Mouse (Mus musculus) G1E (cell line): ENCODE measurements at regions not wholly inside any gene's neighbourhood (a gene's known extent, or its start where the extent isn't known, plus 50 kb on each side); places are given as distances from the start of the nearest gene placed in this dataset.

Experiments used
- CTCF ChIP-seq: IDR thresholded peaks from 2 replicates; pipeline ENCODE4 v1.5.1; 2012; ENCODE audit warnings: low read depth, low read length, inconsistent platforms, mixed read lengths
- GATA1 ChIP-seq: IDR thresholded peaks from 2 replicates; pipeline ENCODE4 v1.6.1; 2012; ENCODE audit warnings: borderline replicate concordance, low read length, inconsistent platforms, mixed read lengths
- TAL1 ChIP-seq: conservative IDR thresholded peaks from 2 replicates; pipeline ENCODE4 v1.6.1; 2012; ENCODE audit warnings: low read depth, low read length, inconsistent platforms, mixed read lengths

GRCm38 (mm10) chr3:143742786-143743571 is 462.0 kb downstream of the Lmo4 start:
- TF ChIP-seq CTCF = no peak
- no peak for TF ChIP-seq TAL1
- no peak for TF ChIP-seq GATA1
